Comparison of ENCODE assay signal across 28 mouse cellular contexts in the genomic region with DNA sequence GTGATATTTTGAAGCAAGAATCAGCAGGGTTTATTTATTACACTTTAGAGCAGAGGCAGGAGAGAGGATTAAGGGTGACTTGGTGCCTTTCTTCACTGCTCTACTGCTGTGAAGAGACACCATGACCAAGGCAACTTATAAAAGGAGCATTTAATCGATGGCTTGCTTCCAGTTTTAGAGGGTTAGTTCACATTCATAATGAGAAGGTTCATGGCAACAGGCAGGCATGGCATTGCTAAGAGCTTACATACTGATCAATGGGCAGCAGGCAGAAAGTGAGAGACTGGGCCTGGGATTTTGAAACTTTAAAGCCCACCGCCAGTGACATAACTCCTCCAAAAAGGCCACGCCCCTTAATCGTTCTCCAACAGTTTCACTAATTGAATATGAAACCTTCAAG.
DNase-seq lines count a peak whose midpoint lies in the region; ATAC-seq and TF ChIP-seq lines count a peak whose summit lies in the region.
"Had no signal": no experiment of that assay in that cellular context is flagged by ENCODE, and none has a peak within 500 bp of the region (broad histone marks: within the 10 kb centered on the region; RNA-seq: fewer than 3 reads in every experiment).

No protein-coding gene starts in this region.

- WGBS in forebrain, embryonic 16.5 days: 50% methylated on average over 4 of the region's 4 CpGs
- WGBS in forebrain, embryonic 12.5 days: 66% methylated on average over 4 of the region's 4 CpGs
- 64% methylated on average over 4 of the region's 4 CpGs for WGBS in midbrain, embryonic 14.5 days
- 90% methylated on average over 4 of the region's 4 CpGs for WGBS in midbrain, embryonic 10.5 days
- 43% methylated on average over 4 of the region's 4 CpGs for WGBS in hindbrain, postnatal 0 days

- H3K27ac ChIP-seq in forebrain, embryonic 16.5 days (ENCODE audit: low read length): no peak overlapping the region
- no peak overlapping the region for H3K27ac ChIP-seq in forebrain, embryonic 12.5 days
- H3K27ac ChIP-seq in midbrain, embryonic 14.5 days (replicated peaks; ENCODE audit: low read depth, low read length): no peak overlapping the region
- H3K27ac ChIP-seq in midbrain, embryonic 10.5 days (replicated peaks): no peak overlapping the region
- no peak overlapping the region for H3K27ac ChIP-seq in hindbrain, postnatal 0 days
- H3K27ac ChIP-seq: heart, embryonic 10.5 days; heart, embryonic 15.5 days; kidney, postnatal 0 days; limb, embryonic 10.5 days; limb, embryonic 15.5 days; liver, embryonic 13.5 days; macrophage; neural tube, embryonic 15.5 days had no signal

- H3K27me3 ChIP-seq in forebrain, embryonic 16.5 days (replicated peaks; ENCODE audit: control insufficient read depth, insufficient read depth, low read length): no peaks in the 10 kb centered on the region
- H3K27me3 ChIP-seq in forebrain, embryonic 12.5 days: no peaks in the 10 kb centered on the region
- no peaks in the 10 kb centered on the region for H3K27me3 ChIP-seq in midbrain, embryonic 14.5 days (ENCODE audit: control insufficient read depth, insufficient read depth, low read length)
- H3K27me3 ChIP-seq in midbrain, embryonic 10.5 days (ENCODE audit: low read depth, poor library complexity, severe bottlenecking): no peaks in the 10 kb centered on the region
- no peaks in the 10 kb centered on the region for H3K27me3 ChIP-seq in hindbrain, postnatal 0 days (ENCODE audit: insufficient read depth, low read length)
- H3K27me3 ChIP-seq: heart, embryonic 15.5 days; limb, embryonic 15.5 days; liver, embryonic 13.5 days; neural tube, embryonic 15.5 days had no signal

- no peaks in the 10 kb centered on the region; the same call in 1 of the 2 replicates for H3K4me1 ChIP-seq in forebrain, embryonic 16.5 days (replicated peaks; ENCODE audit: control insufficient read depth, insufficient read depth, low read length)
- peaks cover 9% of the 10 kb centered on the region for H3K4me1 ChIP-seq in forebrain, embryonic 12.5 days
- peaks cover 11% of the 10 kb centered on the region for H3K4me1 ChIP-seq in midbrain, embryonic 14.5 days (ENCODE audit: control insufficient read depth, insufficient read depth, low read length)
- peaks cover 26% of the 10 kb centered on the region for H3K4me1 ChIP-seq in midbrain, embryonic 10.5 days
- H3K4me1 ChIP-seq in hindbrain, postnatal 0 days (ENCODE audit: insufficient read depth, low read length): peaks cover 3% of the 10 kb centered on the region; the same call in 1 of the 2 replicates
- H3K4me1 ChIP-seq: heart, embryonic 10.5 days; heart, embryonic 15.5 days; limb, embryonic 15.5 days; liver, embryonic 13.5 days had no signal

- no peak overlapping the region for H3K9ac ChIP-seq in forebrain, embryonic 16.5 days (replicated peaks; ENCODE audit: low read depth, low read length)
- no peak overlapping the region for H3K9ac ChIP-seq in forebrain, embryonic 12.5 days
- no peak overlapping the region for H3K9ac ChIP-seq in midbrain, embryonic 14.5 days (replicated peaks; ENCODE audit: low read length)
- H3K9ac ChIP-seq in hindbrain, postnatal 0 days (replicated peaks; ENCODE audit: low read length): no peak overlapping the region
- H3K9ac ChIP-seq: heart, embryonic 15.5 days; limb, embryonic 15.5 days; liver, embryonic 13.5 days; neural tube, embryonic 15.5 days had no signal

- no peaks in the 10 kb centered on the region for H3K36me3 ChIP-seq in forebrain, embryonic 16.5 days (ENCODE audit: control insufficient read depth, insufficient read depth)
- no peaks in the 10 kb centered on the region for H3K36me3 ChIP-seq in forebrain, embryonic 12.5 days (replicated peaks)
- no peaks in the 10 kb centered on the region for H3K36me3 ChIP-seq in midbrain, embryonic 14.5 days (ENCODE audit: control insufficient read depth, insufficient read depth, low read length)
- no peaks in the 10 kb centered on the region for H3K36me3 ChIP-seq in midbrain, embryonic 10.5 days
- no peaks in the 10 kb centered on the region for H3K36me3 ChIP-seq in hindbrain, postnatal 0 days (ENCODE audit: insufficient read depth, low read length)
- H3K36me3 ChIP-seq: heart, embryonic 10.5 days; heart, embryonic 15.5 days; limb, embryonic 10.5 days; limb, embryonic 15.5 days; liver, embryonic 13.5 days; neural tube, embryonic 15.5 days had no signal

- no peaks in the 10 kb centered on the region for H3K9me3 ChIP-seq in forebrain, embryonic 16.5 days (ENCODE audit: control insufficient read depth, low read length)
- H3K9me3 ChIP-seq in forebrain, embryonic 12.5 days: no peaks in the 10 kb centered on the region
- H3K9me3 ChIP-seq in midbrain, embryonic 14.5 days (ENCODE audit: control insufficient read depth, low read length): no peaks in the 10 kb centered on the region
- no peaks in the 10 kb centered on the region for H3K9me3 ChIP-seq in midbrain, embryonic 10.5 days (replicated peaks)
- H3K9me3 ChIP-seq in hindbrain, postnatal 0 days (ENCODE audit: low read length): no peaks in the 10 kb centered on the region
- H3K9me3 ChIP-seq: heart, embryonic 10.5 days; heart, embryonic 15.5 days; limb, embryonic 10.5 days; limb, embryonic 15.5 days; liver, embryonic 13.5 days; neural tube, embryonic 15.5 days had no signal

- TF ChIP-seq CTCF in hindbrain, postnatal 0 days (IDR thresholded peaks at IDR 0.05; ENCODE audit: low read depth): no peak

- peak; percentile 43; the same call in 1 of the 2 replicates for ATAC-seq in forebrain, embryonic 16.5 days
- ATAC-seq in forebrain, embryonic 12.5 days (ENCODE audit: low FRiP score): no peak
- no peak for ATAC-seq in midbrain, embryonic 14.5 days (ENCODE audit: low FRiP score, low TSS enrichment)
- ATAC-seq in hindbrain, postnatal 0 days: peak; percentile 43; the same call in 1 of the 2 replicates
- ATAC-seq: CD4-positive, CD25-positive, alpha-beta regulatory T cell, adult 4 months; intestine, embryonic 16.5 days had no signal

- no peak overlapping the region for H3K4me3 ChIP-seq in forebrain, embryonic 16.5 days (replicated peaks; ENCODE audit: low read length)
- H3K4me3 ChIP-seq in forebrain, embryonic 12.5 days (replicated peaks): no peak overlapping the region
- no peak overlapping the region for H3K4me3 ChIP-seq in midbrain, embryonic 14.5 days (replicated peaks; ENCODE audit: low read depth, low read length)
- H3K4me3 ChIP-seq in midbrain, embryonic 10.5 days: no peak overlapping the region
- no peak overlapping the region for H3K4me3 ChIP-seq in hindbrain, postnatal 0 days (ENCODE audit: low read length)
- H3K4me3 ChIP-seq: erythroblast, embryonic 14.5 days; heart, embryonic 10.5 days; heart, embryonic 15.5 days; limb, embryonic 10.5 days; limb, embryonic 15.5 days; liver, embryonic 13.5 days; neural tube, embryonic 15.5 days had no signal

- peak; percentile 37 for DNase-seq in midbrain, embryonic 14.5 days
- no peak for DNase-seq in midbrain, embryonic 10.5 days (ENCODE audit: low spot score)
- peak; percentile 9 for DNase-seq in Muller cell, postnatal 12 days (ENCODE audit: inconsistent ontology term)
- peak; percentile 55 for DNase-seq in hindbrain, postnatal 0 days (ENCODE audit: low spot score)
- no peak for DNase-seq in urinary bladder, postnatal 36 days (ENCODE audit: low spot score in 2 of 2)
- DNase-seq: adrenal gland, postnatal 25 days; cerebellum, adult 18-20 months; cerebellum, postnatal 10 days; gastrocnemius, postnatal 25 days; heart, adult 11 months; kidney, adult 8-10 months; kidney, postnatal 4 days; liver, embryonic 13.5 days; lung, adult 2 months; lung, postnatal 10 days; spleen, adult 18-20 months had no signal

- H3K4me2 ChIP-seq in forebrain, embryonic 16.5 days (ENCODE audit: low read length): no peak overlapping the region
- H3K4me2 ChIP-seq in forebrain, embryonic 12.5 days: no peak overlapping the region
- H3K4me2 ChIP-seq in midbrain, embryonic 14.5 days (ENCODE audit: low read length): no peak overlapping the region
- H3K4me2 ChIP-seq in hindbrain, postnatal 0 days (ENCODE audit: low read depth, low read length): no peak overlapping the region
- H3K4me2 ChIP-seq: heart, embryonic 15.5 days; limb, embryonic 15.5 days; liver, embryonic 13.5 days; neural tube, embryonic 15.5 days had no signal

Comparison
In these comparisons a context has a peak if more than half of its experiments do, and no peak if none do; other contexts are left out.
1. ATAC-seq: peak in forebrain, embryonic 16.5 days (single experiment) and hindbrain, postnatal 0 days (single experiment); none in forebrain, embryonic 12.5 days (single experiment) and midbrain, embryonic 14.5 days (single experiment).
2. DNase-seq: peak in midbrain, embryonic 14.5 days (single experiment), Muller cell, postnatal 12 days (single experiment) and hindbrain, postnatal 0 days (single experiment); none in midbrain, embryonic 10.5 days (single experiment) and urinary bladder, postnatal 36 days (0 of 2).